Mouse (Mus musculus) forebrain, embryonic 14.5 days (tissue): ENCODE data around the gene Rnf166. TPM values are rescaled to one million over a fixed set of nuclear protein-coding genes. Genes with fewer than 3 reads are reported as not detected.

ENCODE experiments used
- ATAC-seq: fragments of 200-750 bp; cut with Nextera tagmentation; 2 replicates; pipeline ENCODE4 v1.8.0; 2017; ENCODE audit warnings: mild to moderate bottlenecking, moderate library complexity
- DNase-seq: peaks from one replicate; pipeline ENCODE4 v3.0.0-alpha.2; 2015; ENCODE audit warnings: low spot score
- H3K27ac ChIP-seq: fragments of 300-500 bp; sonication (generic); 2 replicates; pipeline ENCODE4 v1.5.1; 2014; ENCODE audit warnings: low read depth, mild to moderate bottlenecking, control low read depth, low read length, moderate library complexity
- H3K27me3 ChIP-seq: fragments of 300-500 bp; sonication (generic); replicated peaks from 2 replicates; pipeline ENCODE4 v1.6.1; 2014; ENCODE audit warnings: low read length, control low read depth, mixed read lengths; ENCODE audit not compliant: control insufficient read depth, insufficient read depth
- H3K36me3 ChIP-seq: fragments of 300-500 bp; sonication (generic); 2 replicates; pipeline ENCODE4 v1.6.1; 2014; ENCODE audit warnings: low read length, control low read depth; ENCODE audit not compliant: control insufficient read depth, insufficient read depth
- H3K4me1 ChIP-seq: fragments of 300-500 bp; sonication (generic); 2 replicates; pipeline ENCODE4 v1.6.1; 2014; ENCODE audit warnings: antibody characterized with exemption, low read length, control low read depth; ENCODE audit not compliant: control insufficient read depth, insufficient read depth
- H3K4me2 ChIP-seq: fragments of 300-500 bp; sonication (generic); 2 replicates; pipeline ENCODE4 v1.6.1; 2014; ENCODE audit warnings: mild to moderate bottlenecking, control low read depth, low read length
- H3K4me3 ChIP-seq: fragments of 300-500 bp; sonication (generic); 2 replicates; pipeline ENCODE4 v1.5.1; 2014; ENCODE audit warnings: low read depth, low read length, control low read depth
- H3K9ac ChIP-seq: fragments of 300-500 bp; sonication (generic); 2 replicates; pipeline ENCODE4 v1.6.1; 2014; ENCODE audit warnings: mild to moderate bottlenecking, low read length, control low read depth, moderate library complexity
- H3K9me3 ChIP-seq: fragments of 300-500 bp; sonication (generic); replicated peaks from 2 replicates; pipeline ENCODE4 v1.6.1; 2016; ENCODE audit warnings: low read length, control low read depth, mixed read lengths; ENCODE audit not compliant: control insufficient read depth
- WGBS: fragments of 180-500 bp; shearing (Covaris S2); extraction: QIAGEN DNeasy Blood & Tissue Kit; methylation state at CpG from one replicate; pipeline ENCODE4 v1.1.7; 2014; 5-methylcytosine and 5-hydroxymethylcytosine counted together
- polyA plus RNA-seq: library from polyadenylated mRNA; unstranded; fragments of >200 nt; fragmentation: Nextera tagmentation; extraction: Ambion mirVana; gene quantifications from 2 replicates; pipeline ENCODE4 v1.2.1, GENCODE M21; 2014

Gene Rnf166
- polyA plus RNA-seq, 1 experiment from 2014 or later: 28.8 TPM

GRCm38 (mm10) chr8:122451161-122451703, 24.6 kb downstream of the Rnf166 start:
- no peak for DNase-seq
- ATAC-seq: no peak
- Histone ChIP-seq H3K27ac (no peak overlapping the region), H3K9ac (no peak overlapping the region), H3K9me3 (no peaks in the 10 kb centered on the region), H3K36me3 (no peaks in the 10 kb centered on the region), H3K4me1 (no peaks in the 10 kb centered on the region), H3K4me3 (no peak overlapping the region), H3K27me3 (no peaks in the 10 kb centered on the region), H3K4me2 (no peak overlapping the region)
- 80% methylated on average over 7 of the region's 7 CpGs for WGBS

DNA sequence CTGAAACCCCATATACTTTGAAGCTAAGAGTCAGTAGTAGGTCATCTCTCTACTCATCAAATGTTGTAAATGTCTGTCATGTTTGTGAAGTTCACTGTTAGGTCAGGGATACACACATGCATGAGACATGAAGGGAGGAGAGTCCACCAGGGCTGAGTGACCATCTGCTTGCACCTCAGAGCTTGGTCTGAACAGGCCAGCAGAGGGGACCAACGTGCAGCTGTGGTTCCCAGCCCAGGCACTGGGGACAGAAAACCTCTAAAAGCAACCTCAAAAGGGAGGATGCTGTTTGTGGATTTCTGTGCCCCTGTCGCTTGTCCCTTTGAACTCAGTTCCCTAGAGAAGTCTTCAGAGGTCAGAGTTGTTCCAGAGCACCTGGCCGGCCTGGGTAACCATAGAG, 30.7 kb downstream of the Rnf166 start:
- Histone ChIP-seq H3K27ac (no peak overlapping the region), H3K4me2 (peak overlapping the region; percentile 55; the same call in 1 of the 2 replicates), H3K27me3 (no peaks in the 10 kb centered on the region), H3K9ac (no peak overlapping the region), H3K36me3 (no peaks in the 10 kb centered on the region), H3K9me3 (no peaks in the 10 kb centered on the region), H3K4me1 (peaks cover 14% of the 10 kb centered on the region; the same call in 1 of the 2 replicates), H3K4me3 (no peak overlapping the region)
- WGBS: 66% methylated on average over 3 of the region's 3 CpGs
- ATAC-seq: no peak
- DNase-seq: no peak

- peak; percentile 56 for ATAC-seq
Measured at GRCm38 (mm10) chr8:122444058-122444748, 31.7 kb downstream of the Rnf166 start.

DNA sequence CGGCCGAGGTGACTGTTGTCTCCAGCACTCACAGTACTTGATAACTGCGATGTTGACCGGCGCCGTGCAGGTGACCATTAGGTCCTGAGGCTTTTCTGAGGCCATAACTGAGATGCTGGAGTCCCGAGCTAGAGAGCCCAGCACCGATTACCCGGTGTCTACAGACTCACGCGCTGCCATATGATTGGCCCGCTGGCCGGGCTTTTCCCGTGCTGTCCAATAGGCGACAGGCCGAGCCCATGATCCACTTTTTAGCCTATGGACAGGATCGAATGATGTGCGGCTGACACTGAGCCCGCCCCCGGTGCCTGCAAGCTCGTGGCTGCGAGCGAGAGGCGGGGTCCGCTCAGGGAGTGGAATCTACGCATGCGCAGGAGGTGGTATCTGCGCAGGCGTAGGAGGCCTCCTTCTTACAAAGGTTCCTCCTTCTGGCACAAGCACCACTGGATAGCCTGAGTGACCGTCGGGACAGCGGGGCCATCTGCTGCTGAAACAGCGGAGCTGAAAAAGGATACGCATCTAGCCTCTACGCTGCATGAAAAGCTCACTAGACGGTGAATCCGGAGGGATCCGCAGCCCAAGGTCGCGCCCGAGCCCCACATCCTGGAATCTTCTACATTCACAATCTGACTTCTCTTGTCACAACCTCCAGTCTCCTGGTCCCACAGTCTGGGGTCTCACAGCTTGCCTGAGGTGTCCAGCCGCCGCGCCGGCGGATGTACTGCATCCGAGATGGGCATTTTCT, 32.4 kb downstream of the Rnf166 start, which contains the start of gene Mvd:
Mvd (minus strand) TSS at position 161 of the 745 bp plus-strand sequence.
- Histone ChIP-seq H3K4me3 (peak within 1 kb of the TSS; percentile 70), H3K9ac (peak within 1 kb of the TSS; percentile 77), H3K4me1 (peaks cover 14% of the 10 kb centered on the region; the same call in 1 of the 2 replicates), H3K9me3 (no peaks in the 10 kb centered on the region), H3K27me3 (no peaks in the 10 kb centered on the region), H3K36me3 (peaks cover 8% of the 10 kb centered on the region), H3K4me2 (peak within 1 kb of the TSS; percentile 94), H3K27ac (peak within 1 kb of the TSS; percentile 95)
- DNase-seq: peak; percentile 100
- under 1% methylated on average over 47 of the region's 47 CpGs for WGBS
- ATAC-seq: peak; percentile 98

More at GRCm38 (mm10) chr8:122444058-122444748, 31.7 kb downstream of the Rnf166 start:
- H3K4me3 ChIP-seq: peak overlapping the region; percentile 70
- peak overlapping the region; percentile 95 for H3K27ac ChIP-seq
- H3K36me3 ChIP-seq: peaks cover 6% of the 10 kb centered on the region
- H3K4me2 ChIP-seq: peak overlapping the region; percentile 55
- 4% methylated on average over 19 of the region's 19 CpGs for WGBS
- peak overlapping the region; percentile 72 for H3K9ac ChIP-seq
- H3K27me3 ChIP-seq: no peaks in the 10 kb centered on the region
- H3K4me1 ChIP-seq: peaks cover 14% of the 10 kb centered on the region; the same call in 1 of the 2 replicates
- no peaks in the 10 kb centered on the region for H3K9me3 ChIP-seq
- DNase-seq: peak; percentile 97

GRCm38 (mm10) chr8:122442781-122443180, 33.1 kb downstream of the Rnf166 start:
- H3K27me3 ChIP-seq: no peaks in the 10 kb centered on the region
- peak overlapping the region; percentile 94 for H3K4me2 ChIP-seq
- WGBS: under 1% methylated on average over 12 of the region's 12 CpGs
- peak overlapping the region; percentile 77 for H3K9ac ChIP-seq
- peaks cover 9% of the 10 kb centered on the region for H3K36me3 ChIP-seq
- peak overlapping the region; percentile 79 for H3K27ac ChIP-seq
- H3K4me1 ChIP-seq: peaks cover 14% of the 10 kb centered on the region; the same call in 1 of the 2 replicates
- H3K4me3 ChIP-seq: peak overlapping the region; percentile 70
- no peaks in the 10 kb centered on the region for H3K9me3 ChIP-seq
- ATAC-seq (no peak), DNase-seq (no peak)

GRCm38 (mm10) chr8:122442356-122442755, 33.5 kb downstream of the Rnf166 start:
- Histone ChIP-seq H3K27ac (peak overlapping the region; percentile 79; the same call in 1 of the 2 replicates), H3K4me2 (peak overlapping the region; percentile 94), H3K9me3 (no peaks in the 10 kb centered on the region), H3K4me3 (peak overlapping the region; percentile 70), H3K27me3 (no peaks in the 10 kb centered on the region), H3K9ac (peak overlapping the region; percentile 77), H3K36me3 (peaks cover 13% of the 10 kb centered on the region), H3K4me1 (peaks cover 14% of the 10 kb centered on the region; the same call in 1 of the 2 replicates)
- no peak for ATAC-seq
- DNase-seq: no peak
- WGBS: 13% methylated on average over 7 of the region's 7 CpGs

GRCm38 (mm10) chr8:122441326-122441725, 34.5 kb downstream of the Rnf166 start:
- DNase-seq: no peak
- no peak for ATAC-seq
- no peak overlapping the region for H3K4me3 ChIP-seq

DNA sequence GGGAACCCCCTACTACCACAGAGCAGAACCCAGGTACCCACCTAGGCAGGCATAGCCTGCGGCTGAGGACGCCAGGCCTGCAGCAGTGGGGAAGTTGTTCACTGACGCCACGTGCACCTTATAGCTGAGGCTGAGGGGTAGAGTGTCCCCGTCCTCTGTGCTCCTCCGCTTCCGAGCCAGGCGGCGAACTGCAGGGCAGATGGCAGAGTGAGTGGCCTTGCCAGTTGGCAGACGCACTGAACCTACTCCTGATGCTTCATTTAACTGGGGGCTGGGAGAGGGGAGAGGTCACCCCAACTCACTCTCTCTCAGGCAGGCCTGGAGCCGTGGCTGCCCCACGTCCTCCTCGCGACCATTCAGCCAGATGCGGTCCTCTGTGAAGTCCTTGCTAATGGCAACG, 36.5 kb downstream of the Rnf166 start:
- peaks cover 40% of the 10 kb centered on the region for H3K36me3 ChIP-seq
- H3K4me2 ChIP-seq: no peak overlapping the region
- H3K9me3 ChIP-seq: no peaks in the 10 kb centered on the region
- peaks cover 5% of the 10 kb centered on the region; the same call in 1 of the 2 replicates for H3K4me1 ChIP-seq
- H3K27ac ChIP-seq: no peak overlapping the region
- H3K27me3 ChIP-seq: no peaks in the 10 kb centered on the region
- DNase-seq (no peak), ATAC-seq (no peak)
- 93% methylated on average over 16 of the region's 16 CpGs for WGBS
- H3K4me3 ChIP-seq: no peak overlapping the region
- no peak overlapping the region for H3K9ac ChIP-seq

More at GRCm38 (mm10) chr8:122441326-122441725, 34.5 kb downstream of the Rnf166 start:
- Histone ChIP-seq H3K36me3 (peaks cover 23% of the 10 kb centered on the region), H3K4me2 (no peak overlapping the region), H3K9me3 (no peaks in the 10 kb centered on the region), H3K4me1 (peaks cover 14% of the 10 kb centered on the region; the same call in 1 of the 2 replicates), H3K9ac (no peak overlapping the region), H3K27ac (no peak overlapping the region), H3K27me3 (no peaks in the 10 kb centered on the region)
- 97% methylated on average over 1 of the region's 1 CpGs for WGBS
